Mouse (Mus musculus): Measurements from ENCODE around the gene Zg16.

The Zg16 gene

DNA sequence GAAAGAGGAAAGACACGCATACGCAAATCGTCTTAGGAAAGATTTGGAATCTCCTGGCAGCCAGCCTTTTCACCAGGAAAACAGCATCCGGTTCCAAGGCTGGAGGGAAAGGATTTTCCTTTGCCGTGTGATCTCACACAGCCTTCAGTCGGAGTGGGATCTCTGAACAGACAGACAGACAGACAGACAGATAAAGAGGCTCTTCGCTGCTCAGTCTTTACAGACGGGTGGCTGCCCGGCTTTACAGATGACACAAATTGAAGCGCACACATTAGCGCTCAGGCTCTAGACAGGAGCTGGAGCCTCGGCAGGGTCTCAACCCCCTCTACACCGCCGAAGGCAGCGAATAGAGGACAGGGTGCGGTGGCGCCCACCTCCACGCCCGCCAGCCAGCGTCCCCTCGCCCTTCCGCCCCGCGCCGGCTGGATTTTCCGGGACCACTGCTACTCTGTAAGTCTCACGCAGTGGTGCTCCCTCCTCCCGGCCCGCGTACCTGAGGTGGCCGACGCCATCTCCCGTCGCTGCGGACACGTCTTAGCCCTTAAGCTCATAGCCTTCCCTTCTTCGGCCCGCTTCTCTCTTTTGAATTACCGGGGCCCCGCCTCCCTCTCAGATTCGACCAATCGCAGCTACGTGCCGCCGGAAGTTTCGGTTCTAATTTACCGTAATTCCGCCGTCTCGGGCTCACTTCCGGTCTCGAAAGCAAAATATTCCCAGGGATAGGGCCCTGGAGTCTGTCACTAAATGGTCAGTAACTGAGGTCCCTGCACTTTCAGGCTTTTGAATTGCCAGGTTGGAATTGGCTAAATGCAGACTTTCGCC lies 45.1 kb downstream of the Zg16 start, which contains the start of gene Kif22:
TSS of gene Kif22 (minus strand) at position 621 of the 822 bp plus-strand sequence.
- ChIA-PET POLR2A (interaction anchor here (0.6 to 5.8 kb wide), 45 partner anchors 9 to 1511 kb away, joined by 3 to 69 read pairs (median 3); partner anchors contain the start of genes Maz (in 3 of the 4), Pagr1a (in 3 of the 4), Hirip3 (in 2 of the 4) and Ino80e (in 2 of the 4)), CTCF (interaction anchor here in 3 of 4 experiments (0.5 to 1.5 kb wide), 12 partner anchors 14 to 262 kb away, joined by 3 to 7 read pairs (median 4); partner anchors contain the start of genes Pagr1a (in 2 of the 3) and Pagr1b (in 1 of the 3))

DNA sequence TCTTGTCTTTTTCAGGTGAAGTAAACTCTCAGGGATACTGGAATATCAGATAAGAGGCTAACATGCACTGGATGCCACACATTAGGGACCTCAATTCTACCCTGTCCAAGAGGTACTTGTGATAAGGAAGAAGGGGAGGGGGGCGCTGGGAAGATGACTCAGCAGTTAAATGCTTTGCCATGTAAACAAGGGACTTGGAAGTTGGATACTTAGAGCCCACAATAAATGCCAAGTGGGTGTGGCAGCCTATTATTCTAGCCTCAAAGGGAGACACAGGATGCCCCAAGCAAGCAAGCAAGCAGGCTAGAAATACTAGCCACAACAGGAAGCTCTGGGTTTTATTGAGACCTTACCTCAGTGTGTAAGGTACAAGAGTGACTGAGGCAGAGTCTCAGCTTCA lies 55.9 kb downstream of the Zg16 start:
- CTCF ChIA-PET, result interaction anchor here in 2 of 4 experiments (1.0 to 1.6 kb wide), 2 partner anchors 14 kb away, joined by 3 to 6 read pairs; partner anchors contain the start of genes Pagr1a (in 2 of the 2) and Pagr1b (in 1 of the 2)
- POLR2A ChIA-PET, result interaction anchor here in 2 of 4 experiments (0.7 to 8.4 kb wide), 9 partner anchors 9 to 220 kb away, joined by 3 to 69 read pairs (median 6); partner anchors contain the start of genes Gm42742 (in 2 of the 2), Kif22 (in 2 of the 2), Pagr1a (in 2 of the 2) and Prrt2 (in 2 of the 2)

DNA sequence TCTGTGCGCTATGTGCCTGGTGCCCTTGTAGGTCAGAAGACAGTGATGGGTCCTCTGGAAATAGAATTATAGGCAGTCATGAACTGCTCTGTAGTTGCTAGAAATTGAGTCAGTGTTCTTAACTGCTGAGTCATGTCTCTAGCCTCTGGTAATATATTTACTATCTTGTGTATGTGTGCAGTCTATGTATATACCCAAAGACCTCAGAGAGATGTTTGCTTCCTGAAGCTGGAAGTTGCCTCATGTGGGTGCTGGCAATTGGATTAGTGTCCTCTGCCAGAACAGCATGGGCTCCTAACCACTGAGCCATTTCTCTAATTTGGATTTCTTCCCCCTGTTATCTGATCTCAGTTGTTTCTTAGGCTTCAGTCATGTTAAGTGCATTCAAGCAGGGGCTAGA lies 57.0 kb downstream of the Zg16 start:
- ChIA-PET POLR2A (interaction anchor here in 2 of 4 experiments (1.2 to 8.4 kb wide), 6 partner anchors 9 to 16 kb away, joined by 3 to 69 read pairs (median 8); partner anchors contain the start of genes Kif22 (in 2 of the 2), Gm42742 (in 1 of the 2), Mvp (in 1 of the 2) and Pagr1a (in 1 of the 2)), CTCF (no interaction called here)

DNA sequence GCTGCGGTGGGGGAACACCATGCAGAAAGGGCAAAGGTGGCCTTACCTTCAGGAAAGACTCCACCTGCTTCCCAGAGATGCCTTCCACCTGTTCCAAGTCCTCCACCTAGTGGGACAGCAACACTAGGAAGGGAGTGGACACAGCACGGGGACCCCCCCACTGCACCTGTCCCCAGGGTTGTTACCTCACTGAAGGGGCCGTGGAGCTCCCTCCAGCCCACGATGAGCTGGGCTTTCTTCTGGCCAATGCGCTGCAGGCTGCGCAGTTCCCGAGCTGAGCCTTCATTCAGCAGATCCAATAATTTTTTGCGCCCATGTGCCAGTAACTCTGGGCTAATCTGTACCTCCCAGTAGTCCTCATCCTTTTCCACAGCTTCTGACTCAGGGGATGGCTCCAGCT lies 59.2 kb downstream of the Zg16 start:
- ChIA-PET CTCF (interaction anchor here in 3 of 4 experiments (0.6 to 4.5 kb wide), 11 partner anchors 11 to 90 kb away, joined by 3 to 44 read pairs (median 5); partner anchors contain the start of genes Pagr1a (in 3 of the 3), Pagr1b (in 3 of the 3) and Kif22 (in 1 of the 3)), POLR2A (interaction anchor here (0.6 to 8.4 kb wide), 60 partner anchors 8 to 749 kb away, joined by 3 to 280 read pairs (median 4); partner anchors contain the start of genes Pagr1a (in 4 of the 4), Pagr1b (in 4 of the 4), Kif22 (in 3 of the 4) and Mvp (in 3 of the 4))

DNA sequence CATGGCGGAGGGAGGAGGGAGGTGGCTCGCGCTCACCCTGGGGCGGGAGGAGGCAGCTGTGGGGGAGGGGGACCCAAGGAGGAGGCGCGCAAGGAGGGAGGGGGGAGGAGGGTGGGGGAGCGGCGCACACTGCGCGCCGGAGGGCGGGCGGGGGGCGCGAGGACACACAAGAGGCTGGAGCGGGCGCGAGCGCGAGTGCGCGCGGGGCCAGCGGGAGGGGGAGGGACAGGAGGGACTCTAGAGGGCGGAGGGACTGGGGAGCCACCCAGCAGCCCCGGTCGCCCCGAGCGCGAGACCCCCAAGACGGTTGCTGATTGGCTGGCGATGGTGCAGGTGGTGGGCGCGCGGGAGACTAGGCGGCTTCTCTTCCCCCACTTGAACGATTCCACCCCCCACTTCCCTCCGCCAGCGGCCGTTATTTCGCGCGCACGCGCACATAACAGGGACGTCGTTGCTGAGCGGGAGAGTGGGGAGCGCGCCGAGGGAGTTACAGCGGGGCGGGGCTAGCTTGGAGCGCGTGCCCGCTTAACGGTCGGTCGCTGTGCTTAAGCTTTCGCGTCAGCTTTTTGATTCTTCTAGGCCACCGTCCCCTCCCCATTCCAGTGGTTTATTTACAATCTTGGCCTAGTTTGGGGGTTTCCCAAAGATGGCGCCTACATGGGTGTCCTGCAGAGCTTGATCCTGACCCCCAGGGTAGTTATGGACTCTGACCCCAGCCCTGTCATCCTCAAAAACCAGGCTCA lies 60.0 kb downstream of the Zg16 start, which contains the start of gene Maz:
TSS of gene Maz (minus strand) at position 54 of the 743 bp plus-strand sequence.
- POLR2A ChIA-PET, result interaction anchor here (0.5 to 8.4 kb wide), 95 partner anchors 9 to 750 kb away, joined by 3 to 280 read pairs (median 4); partner anchors contain the start of genes Pagr1a (in 4 of the 4), Pagr1b (in 4 of the 4), Kif22 (in 3 of the 4) and Mvp (in 3 of the 4)
- CTCF ChIA-PET, result interaction anchor here (0.5 to 4.5 kb wide), 17 partner anchors 10 to 640 kb away, joined by 3 to 44 read pairs (median 5); partner anchors contain the start of genes Pagr1a (in 4 of the 4), Pagr1b (in 3 of the 4) and Kif22 (in 1 of the 4)

DNA sequence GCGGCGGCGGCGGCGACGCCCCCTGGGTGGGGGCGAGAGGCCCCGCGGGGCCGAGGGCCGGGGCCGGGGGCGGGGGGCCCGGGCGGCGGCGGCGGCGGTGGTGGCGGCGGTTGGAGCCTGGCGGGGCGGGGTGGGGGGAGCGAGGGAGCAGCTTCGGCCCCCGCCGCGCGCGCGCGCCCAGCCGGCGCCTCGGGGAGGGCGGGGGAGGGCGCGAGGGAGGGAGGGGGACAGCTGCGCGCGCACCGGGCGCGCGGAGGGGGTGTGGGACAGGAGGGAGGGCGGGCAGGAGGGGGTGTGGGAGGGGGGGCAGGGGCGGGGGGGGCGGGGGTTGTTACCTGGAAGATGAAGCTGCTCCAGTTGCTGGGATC lies 60.5 kb downstream of the Zg16 start:
- ChIA-PET POLR2A (interaction anchor here (0.5 to 8.4 kb wide), 82 partner anchors 9 to 1699 kb away, joined by 3 to 280 read pairs (median 4); partner anchors contain the start of genes Mvp (in 4 of the 4), Pagr1a (in 4 of the 4), Pagr1b (in 4 of the 4) and Ino80e (in 3 of the 4)), CTCF (interaction anchor here (0.5 to 4.5 kb wide), 11 partner anchors 10 to 639 kb away, joined by 3 to 44 read pairs (median 6); partner anchors contain the start of genes Pagr1a (in 4 of the 4), Pagr1b (in 3 of the 4), Kif22 (in 1 of the 4) and Zfp747 (in 1 of the 4))

DNA sequence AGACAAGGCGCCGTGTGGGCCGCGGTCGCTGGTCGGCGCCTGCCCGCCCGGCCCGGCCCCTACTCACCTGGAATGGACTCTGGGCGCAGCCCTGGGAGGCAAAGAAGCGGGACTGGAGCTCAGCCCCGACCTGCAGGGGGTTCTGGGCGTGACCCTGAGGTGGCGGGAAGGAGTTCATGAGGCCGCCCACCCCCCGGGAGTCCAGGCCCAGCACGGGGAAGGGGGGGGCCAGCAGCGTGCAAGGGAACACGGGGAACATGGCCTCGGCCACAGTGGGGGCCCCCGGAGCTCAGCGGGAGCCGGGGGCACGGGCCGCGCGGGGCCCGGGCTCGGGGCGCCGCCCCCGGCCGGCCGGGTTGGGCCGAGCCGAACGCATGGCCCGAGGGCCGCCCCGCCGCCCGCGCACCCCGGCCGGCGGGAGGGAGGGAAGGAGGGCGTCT lies 60.9 kb downstream of the Zg16 start:
- CTCF ChIA-PET, result interaction anchor here (0.6 to 4.5 kb wide), 6 partner anchors 9 to 350 kb away, joined by 4 to 44 read pairs (median 7); partner anchors contain the start of genes Pagr1a (in 4 of the 4), Pagr1b (in 3 of the 4), Kif22 (in 1 of the 4) and Zfp747 (in 1 of the 4)
- POLR2A ChIA-PET, result interaction anchor here (0.5 to 8.4 kb wide), 59 partner anchors 9 to 1700 kb away, joined by 3 to 280 read pairs (median 5); partner anchors contain the start of genes Pagr1a (in 4 of the 4), Pagr1b (in 4 of the 4), Ino80e (in 3 of the 4) and Kif22 (in 3 of the 4)

DNA sequence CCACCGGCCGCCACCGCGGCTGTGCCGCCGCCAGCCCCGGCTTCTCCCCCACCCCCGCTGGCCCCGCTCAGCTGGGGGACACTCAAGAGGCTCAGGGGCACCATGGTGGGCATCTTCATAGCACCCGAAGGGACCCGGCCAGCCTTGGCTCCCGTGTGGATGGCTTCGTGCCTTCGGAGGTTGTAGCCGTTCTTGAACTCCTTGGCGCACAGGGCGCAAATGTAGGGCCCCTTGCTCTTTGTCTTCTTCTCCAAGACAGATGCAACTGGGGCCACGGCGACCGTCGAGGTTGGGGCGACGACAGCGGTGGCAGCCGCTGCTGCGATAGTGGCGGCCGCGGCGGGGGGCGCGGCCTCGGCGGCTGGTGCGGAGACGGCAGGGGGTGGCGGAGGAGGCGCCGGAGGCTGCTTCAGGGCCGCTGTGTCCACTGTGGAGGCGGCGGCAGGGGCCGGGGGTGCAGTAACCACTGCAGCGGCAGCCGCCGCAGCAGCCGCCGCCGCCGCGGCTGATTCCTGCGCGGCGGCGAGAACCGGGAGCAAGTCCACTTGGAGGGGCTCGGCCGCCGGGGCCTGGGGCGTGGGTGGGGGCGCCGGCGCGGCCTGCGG lies 61.5 kb downstream of the Zg16 start:
- POLR2A ChIA-PET, result interaction anchor here (0.5 to 8.4 kb wide), 44 partner anchors 8 to 523 kb away, joined by 3 to 280 read pairs (median 6); partner anchors contain the start of genes Pagr1a (in 4 of the 4), Pagr1b (in 4 of the 4), Kif22 (in 3 of the 4) and Mvp (in 3 of the 4)
- CTCF ChIA-PET, result interaction anchor here (0.6 to 4.5 kb wide), 5 partner anchors 9 to 208 kb away, joined by 3 to 44 read pairs (median 7); partner anchors contain the start of genes Pagr1a (in 4 of the 4) and Pagr1b (in 3 of the 4)

DNA sequence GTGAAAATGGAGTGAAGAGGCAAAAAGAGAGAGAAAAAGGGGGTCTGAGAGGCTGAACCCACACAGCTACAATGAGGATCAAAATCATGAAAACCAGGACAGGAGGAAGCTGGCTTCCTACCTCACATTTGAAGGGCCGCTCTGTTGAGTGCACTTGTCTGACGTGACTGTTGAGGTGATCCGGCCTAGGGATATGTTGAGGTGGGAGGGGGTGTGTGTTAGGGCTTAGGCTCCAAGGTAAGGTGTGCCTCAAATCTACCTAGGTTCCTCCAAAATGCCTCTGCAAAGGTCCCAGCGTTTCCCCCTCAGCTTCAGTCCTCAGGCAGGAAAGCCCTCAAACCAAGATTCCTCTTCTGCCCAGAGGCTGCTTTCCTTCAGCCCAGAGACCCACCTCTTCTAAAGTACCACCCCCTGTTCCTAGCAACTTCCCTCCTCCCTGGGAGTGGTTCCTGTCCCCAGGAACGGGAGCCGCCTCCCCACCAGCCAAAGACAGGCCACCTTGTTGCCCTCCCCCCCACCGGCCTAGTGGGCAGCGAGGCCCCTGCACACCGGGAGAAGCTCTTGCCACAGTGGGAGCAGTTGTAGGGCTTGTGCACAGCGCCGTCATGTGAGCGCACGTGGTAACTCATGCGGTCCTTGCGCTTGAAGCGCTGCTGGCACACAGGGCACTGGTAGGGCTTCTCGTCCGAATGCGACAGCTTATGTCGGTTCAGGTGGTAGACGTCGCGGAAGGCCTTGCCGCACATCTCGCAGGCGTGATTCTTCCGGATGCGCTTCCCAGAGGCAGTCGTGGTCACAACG lies 62.2 kb downstream of the Zg16 start:
- ChIA-PET POLR2A (interaction anchor here (0.5 to 7.5 kb wide), 45 partner anchors 8 to 631 kb away, joined by 3 to 280 read pairs (median 5); partner anchors contain the start of genes Pagr1a (in 4 of the 4), Pagr1b (in 4 of the 4), Fam57b (in 3 of the 4) and Kif22 (in 3 of the 4)), CTCF (interaction anchor here (0.6 to 4.5 kb wide), 7 partner anchors 8 to 209 kb away, joined by 3 to 44 read pairs (median 7); partner anchors contain the start of genes Pagr1a (in 4 of the 4) and Pagr1b (in 3 of the 4))

DNA sequence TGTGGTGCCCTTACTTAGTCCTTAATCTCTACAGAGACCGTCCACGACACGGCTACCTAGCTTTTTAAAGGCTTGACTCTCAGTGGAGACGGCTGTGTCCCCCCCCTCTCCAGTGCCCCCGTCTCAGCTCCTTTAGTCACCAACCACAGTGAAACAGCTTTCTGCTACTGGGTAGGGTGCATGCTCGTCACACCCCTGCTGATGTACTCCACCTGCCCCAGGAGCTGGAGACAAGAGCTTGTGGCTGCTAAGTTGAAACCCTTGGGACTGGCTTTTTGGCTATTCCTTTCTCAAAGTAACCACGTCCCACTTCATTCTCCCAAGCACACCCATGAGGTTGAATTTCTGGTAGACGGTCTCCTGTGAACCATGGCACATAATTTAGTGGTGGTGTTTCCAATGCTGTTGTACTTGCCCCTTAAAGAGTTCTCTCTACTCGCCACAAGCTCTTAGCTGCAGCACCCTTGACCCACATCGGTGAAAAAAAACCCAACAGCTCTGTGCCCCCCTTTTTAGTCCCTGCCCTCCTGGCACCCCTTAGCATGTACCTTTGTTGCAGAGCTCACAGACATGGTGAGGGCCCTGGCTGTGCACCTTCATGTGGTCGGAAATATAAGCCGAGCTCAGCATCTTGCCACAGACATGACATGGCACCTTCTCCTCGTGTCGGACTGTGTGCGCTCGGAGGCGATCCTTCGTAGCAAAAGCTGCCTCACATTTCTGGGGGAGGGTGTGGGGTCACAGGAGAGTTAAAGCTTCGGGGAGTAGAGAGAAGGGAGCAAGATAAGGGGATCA lies 63.0 kb downstream of the Zg16 start:
- ChIA-PET POLR2A (interaction anchor here in 3 of 4 experiments (0.5 to 7.5 kb wide), 33 partner anchors 9 to 242 kb away, joined by 3 to 280 read pairs (median 4); partner anchors contain the start of genes Kif22 (in 3 of the 3), Fam57b (in 2 of the 3), Mvp (in 2 of the 3) and Pagr1a (in 2 of the 3)), CTCF (interaction anchor here in 2 of 4 experiments (0.7 to 4.5 kb wide), 4 partner anchors 8 to 262 kb away, joined by 3 to 44 read pairs (median 6); partner anchors contain the start of genes Pagr1a (in 1 of the 2) and Pagr1b (in 1 of the 2))

DNA sequence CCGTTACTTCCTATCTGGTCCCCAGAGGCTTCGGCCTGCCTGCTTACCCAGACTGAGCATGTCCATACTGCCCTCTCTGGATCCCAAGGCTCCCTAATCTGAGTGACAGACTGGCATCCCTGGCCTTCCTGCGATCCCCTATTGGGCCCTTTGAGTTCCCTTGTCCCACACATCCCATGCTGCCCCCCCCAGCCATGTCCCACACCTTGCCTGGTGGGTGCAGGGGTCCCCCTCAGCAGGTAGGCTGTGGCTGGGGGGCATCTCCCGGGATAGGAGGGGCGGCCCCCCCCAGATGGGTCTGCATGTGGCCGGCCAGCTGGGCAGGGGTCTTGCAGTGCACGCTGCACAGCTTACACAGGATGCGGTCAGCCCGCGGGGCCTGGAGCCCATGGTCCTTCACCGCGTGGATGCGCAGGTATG lies 63.8 kb downstream of the Zg16 start:
- ChIA-PET POLR2A (interaction anchor here in 2 of 4 experiments (0.7 to 7.5 kb wide), 13 partner anchors 8 to 238 kb away, joined by 3 to 280 read pairs (median 14); partner anchors contain the start of genes Fam57b (in 2 of the 2), Kif22 (in 2 of the 2), Mvp (in 2 of the 2) and Pagr1a (in 2 of the 2)), CTCF (interaction anchor here in 2 of 4 experiments (0.5 to 0.6 kb wide), 2 partner anchors 60 to 80 kb away, joined by 4 read pairs; no protein-coding TSS in a partner anchor)

DNA sequence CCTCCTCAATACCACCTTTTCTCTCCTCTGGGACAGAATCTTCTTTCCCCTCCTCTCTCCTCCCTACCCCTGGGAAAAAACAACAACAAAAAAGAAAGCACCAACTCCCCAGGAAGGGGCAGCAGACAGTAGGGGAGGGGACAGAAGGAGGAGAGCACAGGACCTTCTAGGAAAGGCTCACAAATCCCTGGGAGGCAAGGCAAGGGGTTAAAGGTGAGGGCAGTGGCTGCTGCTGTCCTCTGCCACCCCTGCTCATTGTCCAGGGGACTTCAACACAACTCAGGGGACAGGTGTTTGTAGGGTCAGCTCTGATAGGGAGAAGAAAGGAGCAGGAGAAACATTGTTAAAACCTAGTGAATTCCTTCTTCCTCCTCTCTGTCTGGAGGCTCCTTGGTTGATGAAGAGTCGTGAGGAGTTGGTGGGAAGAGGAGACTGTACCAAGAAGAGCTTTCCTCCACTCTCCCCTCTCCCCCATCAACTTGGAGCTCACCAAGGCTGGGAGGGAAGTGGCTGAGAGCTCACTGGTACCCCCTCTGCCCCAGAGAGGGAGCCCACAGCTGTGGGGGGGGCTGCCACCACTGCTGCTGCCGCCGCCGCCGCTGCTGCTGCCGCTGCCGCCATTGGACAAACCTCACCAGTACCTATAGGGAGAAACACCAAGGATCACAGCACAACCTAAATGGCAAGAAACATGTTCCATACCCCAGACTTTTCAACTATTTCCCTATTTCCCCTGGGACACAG lies 64.4 kb downstream of the Zg16 start:
- CTCF ChIA-PET, result interaction anchor here in 2 of 4 experiments (0.5 to 0.6 kb wide), 2 partner anchors 61 to 81 kb away, joined by 4 read pairs; no protein-coding TSS in a partner anchor
- POLR2A ChIA-PET, result interaction anchor here in 3 of 4 experiments (1.0 to 7.5 kb wide), 12 partner anchors 8 to 229 kb away, joined by 3 to 280 read pairs (median 4); partner anchors contain the start of genes Mvp (in 2 of the 3), Pagr1a (in 2 of the 3) and Pagr1b (in 2 of the 3)
